Mouse (Mus musculus): ENCODE data around the gene Brf1. TPM values are rescaled to one million over a fixed set of nuclear protein-coding genes. Genes with fewer than 3 reads are reported as not detected.

Brf1 gene
- polyA plus RNA-seq, 1 experiment from 2014 or later = 70.4 TPM

- H3K9ac ChIP-seq = peak within 1 kb of the TSS; percentile 78
- H3K9me3 ChIP-seq (replicated peaks) = no peaks in the 10 kb centered on the region
- H3K4me1 ChIP-seq = peaks cover 36% of the 10 kb centered on the region
- no peaks in the 10 kb centered on the region for H3K36me3 ChIP-seq
- 2% methylated on average over 58 of the region's 58 CpGs for WGBS
- H3K4me3 ChIP-seq (replicated peaks) = peak within 1 kb of the TSS; percentile 84
- H3K27ac ChIP-seq = peak within 1 kb of the TSS; percentile 91
- H3K27me3 ChIP-seq = 0 out of 2 replicates have a peak, but pooled peaks cover 6% of the 10 kb centered on the region
- peak within 1 kb of the TSS; percentile 83 for H3K4me2 ChIP-seq
- ATAC-seq (replicated peaks; ENCODE audit: low FRiP score) = peak; percentile 86
These were observed 58.5 kb downstream of the Brf1 start, which contains the start of gene Nudt14 for GRCm38 (mm10) chr12:112941776-112942713. TSS of gene Nudt14 (minus strand) at chr12:112942124.

GRCm38 (mm10) chr12:112941156-112941775 lies 59.2 kb downstream of the Brf1 start:
- Histone ChIP-seq H3K9ac (peak overlapping the region; percentile 78; the same call in 1 of the 2 replicates), H3K4me3 (replicated peaks) (peak overlapping the region; percentile 84), H3K4me1 (peaks cover 36% of the 10 kb centered on the region), H3K4me2 (peak overlapping the region; percentile 83), H3K36me3 (no peaks in the 10 kb centered on the region), H3K9me3 (replicated peaks) (no peaks in the 10 kb centered on the region), H3K27ac (peak overlapping the region; percentile 91), H3K27me3 (0 out of 2 replicates have a peak, but pooled peaks cover 2% of the 10 kb centered on the region)
- ATAC-seq (replicated peaks; ENCODE audit: low FRiP score) = peak; percentile 14
- WGBS = 38% methylated on average over 10 of the region's 10 CpGs

- Histone ChIP-seq H3K4me3 (replicated peaks) (no peak overlapping the region), H3K9me3 (replicated peaks) (no peaks in the 10 kb centered on the region), H3K36me3 (no peaks in the 10 kb centered on the region), H3K4me1 (peaks cover 36% of the 10 kb centered on the region), H3K27me3 (0 out of 2 replicates have a peak, but pooled peaks cover 2% of the 10 kb centered on the region), H3K4me2 (no peak overlapping the region), H3K9ac (no peak overlapping the region), H3K27ac (no peak overlapping the region)
- no peak for ATAC-seq (replicated peaks; ENCODE audit: low FRiP score)
- WGBS = 73% methylated on average over 9 of the region's 9 CpGs
These were observed 59.8 kb downstream of the Brf1 start for GRCm38 (mm10) chr12:112940710-112941109.

- H3K36me3 ChIP-seq = no peaks in the 10 kb centered on the region
- no peak overlapping the region for H3K4me2 ChIP-seq
- no peak overlapping the region for H3K4me3 ChIP-seq (replicated peaks)
- 91% methylated on average over 4 of the region's 4 CpGs for WGBS
- peaks cover 36% of the 10 kb centered on the region for H3K4me1 ChIP-seq
- H3K9ac ChIP-seq = 0 out of 2 replicates have a peak overlapping the region, but pooled peaks have one; percentile 2
- H3K27ac ChIP-seq = no peak overlapping the region
- no peak for ATAC-seq (replicated peaks; ENCODE audit: low FRiP score)
- H3K9me3 ChIP-seq (replicated peaks) = no peaks in the 10 kb centered on the region
- 0 out of 2 replicates have a peak, but pooled peaks cover 2% of the 10 kb centered on the region for H3K27me3 ChIP-seq
These were observed 60.3 kb downstream of the Brf1 start for GRCm38 (mm10) chr12:112940238-112940637.

GRCm38 (mm10) chr12:112938873-112939565 lies 61.5 kb downstream of the Brf1 start:
- 0 out of 2 replicates have a peak, but pooled peaks have one; percentile 10 for ATAC-seq (replicated peaks; ENCODE audit: low FRiP score)
- H3K9me3 ChIP-seq (replicated peaks) = no peaks in the 10 kb centered on the region
- H3K9ac ChIP-seq = no peak overlapping the region
- H3K27ac ChIP-seq = no peak overlapping the region
- H3K4me2 ChIP-seq = no peak overlapping the region
- 0 out of 2 replicates have a peak, but pooled peaks cover 2% of the 10 kb centered on the region for H3K27me3 ChIP-seq
- WGBS = 61% methylated on average over 10 of the region's 10 CpGs
- peaks cover 36% of the 10 kb centered on the region for H3K4me1 ChIP-seq
- no peaks in the 10 kb centered on the region for H3K36me3 ChIP-seq
- no peak overlapping the region for H3K4me3 ChIP-seq (replicated peaks)

- H3K27ac ChIP-seq = no peak overlapping the region
- H3K27me3 ChIP-seq = 0 out of 2 replicates have a peak, but pooled peaks cover 2% of the 10 kb centered on the region
- no peak overlapping the region for H3K4me3 ChIP-seq (replicated peaks)
- H3K9me3 ChIP-seq (replicated peaks) = no peaks in the 10 kb centered on the region
- no peak overlapping the region for H3K4me2 ChIP-seq
- 87% methylated on average over 10 of the region's 10 CpGs for WGBS
- H3K4me1 ChIP-seq = peaks cover 36% of the 10 kb centered on the region
- no peak for ATAC-seq (replicated peaks; ENCODE audit: low FRiP score)
- H3K36me3 ChIP-seq = no peaks in the 10 kb centered on the region
- no peak overlapping the region for H3K9ac ChIP-seq
These were observed 62.1 kb downstream of the Brf1 start for GRCm38 (mm10) chr12:112938366-112938765.

GRCm38 (mm10) chr12:112937906-112938305 lies 62.6 kb downstream of the Brf1 start:
- no peak overlapping the region for H3K4me2 ChIP-seq
- ATAC-seq (replicated peaks; ENCODE audit: low FRiP score) = no peak

GRCm38 (mm10) chr12:112932647-112933046 lies 67.9 kb downstream of the Brf1 start:
- Histone ChIP-seq H3K27ac (no peak overlapping the region), H3K27me3 (peaks cover 42% of the 10 kb centered on the region), H3K4me1 (peaks cover 32% of the 10 kb centered on the region), H3K9ac (no peak overlapping the region), H3K9me3 (replicated peaks) (no peaks in the 10 kb centered on the region), H3K4me2 (no peak overlapping the region), H3K4me3 (replicated peaks) (no peak overlapping the region), H3K36me3 (no peaks in the 10 kb centered on the region)
- ATAC-seq (replicated peaks; ENCODE audit: low FRiP score) = no peak
- WGBS = 26% methylated on average over 7 of the region's 7 CpGs

More at GRCm38 (mm10) chr12:112937906-112938305, 62.6 kb downstream of the Brf1 start:
- Histone ChIP-seq H3K27me3 (no peaks in the 10 kb centered on the region), H3K36me3 (no peaks in the 10 kb centered on the region), H3K4me3 (replicated peaks) (no peak overlapping the region), H3K9ac (no peak overlapping the region), H3K4me1 (peaks cover 36% of the 10 kb centered on the region), H3K9me3 (replicated peaks) (no peaks in the 10 kb centered on the region), H3K27ac (no peak overlapping the region)
- WGBS = 45% methylated on average over 9 of the region's 9 CpGs

GRCm38 (mm10) chr12:112929562-112930352 lies 70.7 kb downstream of the Brf1 start, which contains the start of gene Jag2:
TSS of gene Jag2 (minus strand) at chr12:112929776.
- peak; percentile 41 for ATAC-seq (replicated peaks; ENCODE audit: low FRiP score)
- no peaks in the 10 kb centered on the region for H3K36me3 ChIP-seq
- peaks cover 70% of the 10 kb centered on the region for H3K27me3 ChIP-seq
- H3K4me2 ChIP-seq = peak within 1 kb of the TSS; percentile 92
- H3K9me3 ChIP-seq (replicated peaks) = no peaks in the 10 kb centered on the region
- H3K4me1 ChIP-seq = peaks cover 42% of the 10 kb centered on the region
- under 1% methylated on average over 85 of the region's 85 CpGs for WGBS
- no peak within 1 kb of the TSS for H3K27ac ChIP-seq
- H3K4me3 ChIP-seq (replicated peaks) = peak within 1 kb of the TSS; percentile 54
- peak within 1 kb of the TSS; percentile 48 for H3K9ac ChIP-seq

GRCm38 (mm10) chr12:112928401-112929241 lies 71.9 kb downstream of the Brf1 start:
- Histone ChIP-seq H3K4me2 (peak overlapping the region; percentile 92), H3K27me3 (peaks cover 74% of the 10 kb centered on the region), H3K9me3 (replicated peaks) (no peaks in the 10 kb centered on the region), H3K4me1 (peaks cover 46% of the 10 kb centered on the region), H3K27ac (no peak overlapping the region), H3K36me3 (no peaks in the 10 kb centered on the region), H3K9ac (peak overlapping the region; percentile 48), H3K4me3 (replicated peaks) (peak overlapping the region; percentile 54)
- ATAC-seq (replicated peaks; ENCODE audit: low FRiP score) = 0 out of 2 replicates have a peak, but pooled peaks have one; percentile 16
- 2% methylated on average over 124 of the region's 124 CpGs for WGBS
